Mouse (Mus musculus): ENCODE results near the gene Eif3l.

The Eif3l gene

GRCm38 (mm10) chr15:79050160-79050845 lies 24.7 kb upstream of the Eif3l start:
- in situ Hi-C loops (cut with MboI): no loop called here

GRCm38 (mm10) chr15:79050964-79051363 lies 24.0 kb upstream of the Eif3l start:
- in situ Hi-C loops (cut with MboI): no loop called here

GRCm38 (mm10) chr15:79051461-79052360 lies 23.3 kb upstream of the Eif3l start:
- in situ Hi-C loops (cut with MboI): no loop called here

GRCm38 (mm10) chr15:79052366-79052765 lies 22.6 kb upstream of the Eif3l start:
- in situ Hi-C loops (cut with MboI): no loop called here

GRCm38 (mm10) chr15:79056601-79057000 lies 18.4 kb upstream of the Eif3l start:
- in situ Hi-C loops (cut with MboI): no loop called here

- in situ Hi-C loops (cut with MboI): no loop called here
Measured at GRCm38 (mm10) chr15:79057850-79058249, 17.1 kb upstream of the Eif3l start.

GRCm38 (mm10) chr15:79060887-79061565 lies 14.0 kb upstream of the Eif3l start:
- in situ Hi-C loops (cut with MboI): no loop called here

- in situ Hi-C loops (cut with MboI): no loop called here
Measured at GRCm38 (mm10) chr15:79062376-79063159, 12.4 kb upstream of the Eif3l start, which contains the start of gene Ankrd54. TSS of gene Ankrd54 (minus strand) at chr15:79062893.

- in situ Hi-C loops (cut with MboI): no loop called here
Measured at GRCm38 (mm10) chr15:79063160-79063740, 11.7 kb upstream of the Eif3l start.

GRCm38 (mm10) chr15:79065086-79065770 lies 9.8 kb upstream of the Eif3l start:
- in situ Hi-C loops (cut with MboI): no loop called here

GRCm38 (mm10) chr15:79066276-79066675 lies 8.7 kb upstream of the Eif3l start:
- in situ Hi-C loops (cut with MboI): no loop called here

- in situ Hi-C loops (cut with MboI): no loop called here
Measured at GRCm38 (mm10) chr15:79067631-79068030, 7.3 kb upstream of the Eif3l start.

GRCm38 (mm10) chr15:79068416-79068815 lies 6.6 kb upstream of the Eif3l start:
- in situ Hi-C loops (cut with MboI): no loop called here

GRCm38 (mm10) chr15:79071117-79072039 lies 3.6 kb upstream of the Eif3l start:
- in situ Hi-C loops (cut with MboI): no loop called here

GRCm38 (mm10) chr15:79073752-79074151 lies 1.2 kb upstream of the Eif3l start:
- in situ Hi-C loops (cut with MboI): no loop called here

GRCm38 (mm10) chr15:79074446-79074845 lies 533 bp upstream of the Eif3l start:
- in situ Hi-C loops (cut with MboI): no loop called here

GRCm38 (mm10) chr15:79075658-79076365 lies 833 bp downstream of the Eif3l start:
- in situ Hi-C loops (cut with MboI): no loop called here

- in situ Hi-C loops (cut with MboI): no loop called here
Measured at GRCm38 (mm10) chr15:79079567-79079966, 4.6 kb downstream of the Eif3l start.

- in situ Hi-C loops (cut with MboI): no loop called here
Measured at GRCm38 (mm10) chr15:79092284-79092683, 17.3 kb downstream of the Eif3l start.

Data from mature B cell (primary cell).